Mouse (Mus musculus) spleen, embryonic (tissue): ENCODE measurements at regions not wholly inside any gene's neighbourhood (a gene's known extent, or its start where the extent isn't known, plus 50 kb on each side); places are given as distances from the start of the nearest gene placed in this dataset.
"Not testable (repeated sequence)": the region's sequence is repeated elsewhere in the genome, so short reads cannot be mapped to it uniquely, and the experiment has no call there.

Experiments used
- CTCF ChIA-PET: fragments of 350-600 bp; sonication (Branson Sonifier 250); formaldehyde crosslinking; loops from one replicate; lab custom pipeline; 2022; lab: Charles Lee

- CTCF ChIA-PET, result no interaction called here
These were observed 58.1 kb upstream of the Fshb start for GRCm38 (mm10) chr2:107117564-107117963.

- CTCF ChIA-PET, result no interaction called here
These were observed 59.4 kb upstream of the Fshb start for GRCm38 (mm10) chr2:107118711-107119474.

DNA sequence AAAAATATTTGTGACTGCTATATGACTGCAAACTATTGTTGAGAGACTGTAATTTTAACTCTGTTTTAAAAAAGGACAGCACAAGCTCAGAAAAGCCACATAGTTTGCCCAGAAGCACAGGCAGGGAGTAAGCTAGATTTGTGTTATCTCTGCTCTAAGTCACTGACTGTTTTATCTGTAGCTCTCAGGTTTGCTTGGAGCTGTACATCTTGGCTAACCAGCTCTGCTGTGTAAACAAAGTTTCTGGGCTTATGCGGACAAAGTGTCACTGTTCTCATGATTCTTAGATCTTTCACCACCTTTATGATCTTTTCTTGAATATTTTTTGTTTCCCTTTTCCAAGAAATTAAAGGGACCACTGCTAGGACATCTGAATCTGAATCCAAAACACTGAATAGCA lies 60.2 kb upstream of the Fshb start:
- CTCF ChIA-PET, result no interaction called here

DNA sequence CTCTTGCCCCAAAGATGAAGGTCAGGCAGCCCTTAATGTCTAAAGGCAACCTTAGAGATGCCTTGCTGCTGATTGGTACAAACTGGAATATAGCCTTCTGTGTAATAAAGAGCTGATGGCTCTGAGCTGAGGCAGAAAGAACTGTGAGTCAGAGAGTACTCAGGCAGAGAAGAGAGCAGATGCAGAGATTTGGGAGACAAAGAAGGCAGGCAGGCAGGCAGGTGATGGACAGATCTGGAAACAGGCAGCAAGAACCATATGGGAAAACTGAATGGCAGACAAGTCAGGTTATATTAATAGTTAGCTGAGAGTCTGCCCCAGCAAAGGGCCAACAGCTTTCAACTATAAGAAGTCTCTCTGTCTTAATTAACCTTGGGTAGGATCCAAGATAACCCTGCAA lies 73.7 kb upstream of the Fshb start:
- CTCF ChIA-PET, result no interaction called here

- CTCF ChIA-PET, result no interaction called here
These were observed 89.9 kb upstream of the Fshb start for GRCm38 (mm10) chr2:107149317-107149716.

DNA sequence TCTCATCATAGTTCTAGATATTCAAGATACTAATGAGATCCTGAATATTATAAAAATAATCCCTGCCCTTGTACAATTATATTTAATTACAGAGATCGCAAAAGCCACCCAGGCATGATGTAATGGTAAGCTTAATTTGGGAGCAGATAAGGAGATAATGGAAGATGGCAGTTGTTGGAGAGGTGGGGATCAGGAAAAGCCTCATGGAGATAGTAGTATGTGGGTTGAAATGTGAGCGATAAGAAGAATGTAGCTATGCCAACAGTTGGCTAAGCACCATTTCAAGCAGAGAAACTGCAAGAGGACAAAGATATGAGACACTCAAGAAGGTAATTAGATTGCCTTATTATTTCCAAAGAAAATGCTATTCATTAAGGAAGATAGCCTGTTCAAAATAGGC lies 90.4 kb upstream of the Fshb start:
- CTCF ChIA-PET, result no interaction called here

- CTCF ChIA-PET, result no interaction called here
These were observed 90.9 kb upstream of the Fshb start for GRCm38 (mm10) chr2:107150373-107150772.

DNA sequence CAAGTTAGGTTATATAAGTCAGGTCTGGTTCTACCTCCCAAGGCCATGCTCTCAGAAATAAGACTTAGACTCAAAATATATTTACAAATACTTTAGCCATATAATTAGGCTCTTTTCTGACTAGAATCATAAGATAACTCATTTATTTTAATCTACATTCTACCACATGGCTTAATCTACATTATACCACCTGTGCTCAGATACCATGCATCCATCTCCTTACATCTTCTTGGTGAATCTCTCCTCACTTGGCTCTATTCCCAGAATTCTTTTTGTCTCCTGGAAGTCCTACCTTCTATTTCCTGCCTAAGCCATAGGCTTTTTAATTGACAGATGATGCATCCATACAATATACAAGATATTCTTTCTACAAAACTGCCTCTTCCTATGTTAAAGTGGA lies 92.4 kb upstream of the Fshb start:
- CTCF ChIA-PET, result no interaction called here

GRCm38 (mm10) chr2:107158836-107159402 lies 99.5 kb upstream of the Fshb start:
- CTCF ChIA-PET, result not testable (repeated sequence)

DNA sequence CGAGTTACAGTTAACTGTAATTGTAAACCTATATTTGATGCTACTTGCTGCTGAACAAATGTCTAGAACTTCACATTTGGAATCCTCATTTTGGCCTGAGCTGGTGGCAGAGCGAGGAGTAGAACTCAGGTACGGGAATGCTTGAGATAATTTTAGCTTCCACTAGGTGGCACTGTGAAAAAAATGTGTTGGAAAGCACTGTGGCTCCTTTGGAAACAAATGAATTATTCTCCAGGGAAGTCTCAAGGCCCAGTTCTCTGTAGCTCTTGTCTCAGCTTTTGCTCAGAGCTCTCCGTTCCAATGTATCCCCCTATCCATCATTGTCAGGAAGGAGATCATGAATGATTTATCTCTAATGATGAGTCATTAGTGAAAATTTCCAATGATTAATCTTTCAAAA lies 114.7 kb upstream of the Kcna4 start:
- CTCF ChIA-PET, result no interaction called here

GRCm38 (mm10) chr2:107183066-107183465 lies 107.4 kb upstream of the Kcna4 start:
- CTCF ChIA-PET, result no interaction called here

DNA sequence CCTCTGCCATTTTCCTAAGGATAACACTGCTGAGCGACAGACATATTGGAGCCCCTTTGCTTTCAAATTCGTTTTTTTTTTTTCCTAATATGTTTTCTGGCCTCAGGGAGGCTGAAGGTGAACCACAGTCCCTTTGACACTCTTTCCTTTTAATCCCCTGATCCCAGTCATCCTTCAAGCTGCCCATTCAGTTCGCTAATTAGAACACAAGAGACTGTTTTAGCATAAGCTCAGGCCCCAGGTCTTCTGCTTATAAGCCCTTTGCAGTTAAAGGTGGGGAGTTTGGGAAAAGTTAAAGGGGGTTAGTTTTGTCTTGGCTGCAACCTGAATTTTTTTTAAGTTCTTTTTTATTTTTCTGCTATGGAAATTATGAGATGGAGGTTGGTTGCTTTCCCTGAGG lies 105.6 kb upstream of the Kcna4 start:
- CTCF ChIA-PET, result no interaction called here

DNA sequence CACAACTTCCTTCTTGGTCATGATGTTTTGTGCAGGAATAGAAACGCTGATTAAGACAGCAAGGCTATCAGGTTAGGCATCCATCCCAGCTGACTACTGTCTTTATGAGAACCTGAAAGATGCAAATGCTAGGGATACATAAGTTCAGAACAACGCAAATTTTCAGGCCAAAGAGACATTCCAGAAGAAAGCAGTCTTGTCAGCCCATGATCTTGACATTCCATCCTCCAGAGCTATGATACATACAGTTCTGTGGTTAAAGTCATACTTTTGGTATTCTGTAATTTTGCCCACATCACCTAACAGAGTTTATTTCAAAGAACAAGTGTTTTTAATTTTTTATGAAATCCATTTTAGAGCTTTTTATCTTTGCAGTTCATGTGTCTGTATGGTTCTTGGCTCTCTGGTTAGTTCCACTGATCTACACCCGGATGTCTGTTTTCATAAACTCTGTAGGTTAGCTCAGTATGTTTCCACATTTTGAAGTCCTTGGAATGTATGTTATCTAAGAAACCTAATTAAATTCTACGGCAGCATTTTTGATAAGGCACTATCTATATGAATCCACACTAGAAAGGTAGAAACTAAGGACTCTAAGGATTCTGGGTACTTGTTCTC lies 88.5 kb upstream of the Kcna4 start:
- CTCF ChIA-PET, result no interaction called here

DNA sequence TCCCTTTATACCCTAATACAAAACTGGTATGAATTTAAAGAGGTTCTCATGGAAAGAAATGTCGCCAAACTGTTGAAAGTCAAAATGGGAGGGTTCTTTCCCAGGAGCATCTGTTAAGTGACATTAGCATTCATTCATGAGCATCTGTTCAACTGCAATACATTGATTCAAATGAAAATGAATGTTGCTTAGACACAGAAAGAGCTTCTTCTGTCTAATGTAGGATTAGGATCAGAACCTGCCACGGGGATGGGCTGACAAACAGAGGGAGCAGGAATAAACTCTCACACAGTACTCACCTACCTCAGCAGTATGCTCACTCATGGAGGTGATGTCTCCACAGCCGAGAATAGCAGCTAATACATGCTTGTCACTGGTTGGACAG lies 88.0 kb upstream of the Kcna4 start:
- CTCF ChIA-PET, result no interaction called here

GRCm38 (mm10) chr2:107221544-107221943 lies 68.9 kb upstream of the Kcna4 start:
- CTCF ChIA-PET, result no interaction called here

DNA sequence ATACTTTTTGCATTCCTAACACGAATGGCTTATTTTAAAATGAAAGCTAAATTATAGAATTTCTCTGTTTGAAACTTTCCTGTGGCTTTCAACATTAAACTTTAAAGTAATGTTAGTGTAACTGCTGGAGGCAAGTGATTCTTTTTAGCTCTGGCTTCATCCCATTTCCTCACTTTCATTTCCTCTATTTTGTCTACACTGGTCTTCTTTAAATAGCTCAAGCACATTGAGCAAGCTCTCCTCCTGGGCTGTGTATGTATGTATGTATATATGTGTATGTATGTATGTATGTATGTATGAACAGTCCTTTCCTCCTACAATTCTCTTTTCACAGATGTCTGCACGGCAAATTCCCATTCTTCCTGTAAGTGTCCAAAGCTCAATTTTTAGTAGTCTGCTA lies 65.8 kb upstream of the Kcna4 start:
- CTCF ChIA-PET, result no interaction called here

- CTCF ChIA-PET, result no interaction called here
These were observed 63.0 kb upstream of the Kcna4 start for GRCm38 (mm10) chr2:107227486-107227885.

- CTCF ChIA-PET, result no interaction called here
These were observed 62.2 kb upstream of the Kcna4 start for GRCm38 (mm10) chr2:107228287-107228686.

GRCm38 (mm10) chr2:107231680-107232079 lies 58.8 kb upstream of the Kcna4 start:
- CTCF ChIA-PET, result interaction anchor here (0.6 kb wide), 1 partner anchor 500 kb away, joined by 7 read pairs; no protein-coding TSS in a partner anchor

GRCm38 (mm10) chr2:107232885-107233284 lies 57.6 kb upstream of the Kcna4 start:
- CTCF ChIA-PET, result no interaction called here
